Mouse (Mus musculus): ENCODE measurements at regions not wholly inside any gene's neighbourhood (a gene's known extent, or its start where the extent isn't known, plus 50 kb on each side); places are given as distances from the start of the nearest gene placed in this dataset.

DNA sequence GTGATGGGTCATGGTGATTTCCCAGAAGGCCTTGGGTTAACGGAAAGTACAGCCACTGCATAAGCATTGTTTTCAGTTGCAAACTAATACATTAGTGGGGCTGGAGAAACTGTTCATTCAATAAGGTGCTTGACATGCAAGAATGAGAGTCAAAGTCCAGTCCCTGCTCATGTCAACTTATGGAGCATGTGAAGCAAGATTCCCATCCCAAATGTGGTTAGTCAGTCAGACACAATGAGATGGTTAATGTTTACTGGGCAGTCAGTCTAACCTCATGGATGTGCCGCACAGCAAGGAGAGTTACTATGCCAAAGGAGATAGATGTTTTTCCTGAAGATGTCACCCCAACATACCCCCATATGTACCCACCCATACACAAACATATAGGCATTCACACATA, 993.8 kb upstream of the Jmjd1c start:
- no peak for DNase-seq (ENCODE audit: low read depth, low spot score)

GRCm38 (mm10) chr10:66131361-66131760, 964.6 kb upstream of the Jmjd1c start:
- no peak for DNase-seq (ENCODE audit: low read depth, low spot score)

DNA sequence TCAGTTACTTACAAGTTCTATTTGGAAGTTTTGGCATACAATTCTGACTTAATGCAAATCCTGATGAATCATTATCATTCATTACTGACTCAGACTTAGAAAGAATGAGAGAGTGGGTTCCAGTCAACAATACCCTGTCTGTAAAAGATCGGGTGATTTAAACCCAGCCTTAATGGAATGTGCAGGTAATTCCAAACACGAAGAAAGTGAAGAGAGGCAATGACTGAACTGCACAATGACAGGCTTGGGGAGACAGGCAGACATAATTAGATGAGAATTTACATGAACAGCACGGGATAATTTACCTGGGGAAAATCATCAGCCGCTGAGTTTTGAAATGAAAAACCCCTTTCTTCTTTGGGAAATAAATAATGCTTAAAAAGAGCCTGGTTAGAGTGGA, 963.9 kb upstream of the Jmjd1c start:
- no peak for DNase-seq (ENCODE audit: low read depth, low spot score)

- no peak for DNase-seq (ENCODE audit: low read depth, low spot score)
Measured at GRCm38 (mm10) chr10:66142413-66142812, 953.5 kb upstream of the Jmjd1c start.

DNA sequence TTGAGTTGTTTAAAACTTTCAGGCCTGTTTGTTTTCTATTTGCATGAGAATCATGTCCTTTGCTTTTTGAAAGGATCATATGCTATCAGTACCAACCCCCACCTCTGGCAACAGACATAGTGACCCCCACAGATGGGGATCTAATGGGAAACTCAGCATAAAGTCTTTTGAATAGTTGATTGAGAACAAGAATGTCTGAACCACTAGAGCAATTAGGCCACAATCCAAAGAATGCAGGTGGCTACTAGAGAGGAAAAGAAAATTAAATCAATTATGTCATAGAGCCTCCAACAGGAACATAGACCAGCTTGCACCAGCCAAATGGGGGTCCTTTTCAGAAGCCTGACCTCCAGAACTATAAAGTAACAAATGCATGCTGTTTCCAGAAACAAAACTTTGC, 953.0 kb upstream of the Jmjd1c start:
- DNase-seq (ENCODE audit: low read depth, low spot score) = no peak

DNA sequence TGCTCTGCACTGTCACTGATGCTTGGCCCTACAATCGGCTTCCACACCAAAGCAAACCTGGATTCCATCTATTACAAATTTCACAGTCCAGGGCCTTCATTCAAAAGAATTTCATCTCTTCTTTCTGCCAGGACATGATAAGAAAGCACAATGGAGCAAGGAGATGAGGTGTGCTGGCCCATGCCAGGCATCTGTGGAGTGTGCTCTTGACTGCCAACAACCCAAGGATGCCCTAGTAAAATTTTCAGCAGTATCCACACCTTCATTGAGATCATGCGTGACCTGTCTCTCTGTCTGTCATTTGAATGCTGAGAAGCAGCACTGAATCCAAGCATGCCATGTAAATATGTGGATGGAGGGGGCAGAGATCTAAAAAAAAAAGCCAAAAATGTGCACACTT, 945.0 kb upstream of the Jmjd1c start:
- DNase-seq (ENCODE audit: low read depth, low spot score) = no peak

- no peak for DNase-seq (ENCODE audit: low read depth, low spot score)
Measured at GRCm38 (mm10) chr10:66152777-66153176, 943.1 kb upstream of the Jmjd1c start.

GRCm38 (mm10) chr10:66160916-66161556, 934.9 kb upstream of the Jmjd1c start:
- no peak for DNase-seq (ENCODE audit: low read depth, low spot score)

- no peak for DNase-seq (ENCODE audit: low read depth, low spot score)
Measured at GRCm38 (mm10) chr10:66172803-66173202, 923.1 kb upstream of the Jmjd1c start.

DNA sequence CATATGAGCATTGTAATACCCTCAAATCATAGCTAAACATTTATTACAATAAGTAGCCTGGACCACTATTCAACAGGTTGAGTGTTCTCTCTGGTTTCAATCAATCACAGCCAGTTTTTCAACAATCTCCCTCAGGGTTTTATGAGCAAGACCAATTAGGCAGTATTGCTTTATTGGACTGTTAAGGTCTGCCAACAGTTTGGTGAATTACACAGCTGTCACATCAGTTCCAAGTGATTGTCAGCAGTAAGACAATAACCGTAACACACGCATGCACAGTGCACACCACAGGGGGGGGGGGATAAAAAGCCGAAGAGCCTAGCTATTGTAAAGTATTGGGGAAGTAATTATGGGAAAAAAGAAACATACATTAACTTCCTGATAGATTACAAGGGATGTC, 918.6 kb upstream of the Jmjd1c start:
- DNase-seq (ENCODE audit: low read depth, low spot score) = no peak

- DNase-seq (ENCODE audit: low read depth, low spot score) = no peak
Measured at GRCm38 (mm10) chr10:66181231-66181630, 914.7 kb upstream of the Jmjd1c start.

- no peak for DNase-seq (ENCODE audit: low read depth, low spot score)
Measured at GRCm38 (mm10) chr10:66183069-66183468, 912.9 kb upstream of the Jmjd1c start.

DNA sequence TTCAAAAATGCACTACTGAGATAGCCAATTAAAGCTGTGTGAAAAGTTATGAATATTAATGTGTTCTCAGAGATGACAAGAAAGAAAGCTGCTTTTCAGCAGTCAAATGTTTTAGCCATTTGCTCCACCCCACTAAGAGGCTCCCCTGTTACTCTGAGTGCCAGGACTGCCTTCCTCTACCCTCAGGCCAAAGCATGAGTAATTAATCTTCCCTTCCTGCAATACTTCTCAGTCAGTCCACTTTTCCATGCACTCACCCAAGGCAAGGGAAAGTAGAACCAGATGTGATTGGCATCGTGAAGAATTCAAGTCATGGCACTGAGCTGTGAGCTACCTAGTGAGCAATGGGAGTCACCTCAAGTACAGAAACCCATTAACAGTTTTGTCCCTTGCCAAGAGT, 908.9 kb upstream of the Jmjd1c start:
- DNase-seq (ENCODE audit: low read depth, low spot score) = no peak

DNA sequence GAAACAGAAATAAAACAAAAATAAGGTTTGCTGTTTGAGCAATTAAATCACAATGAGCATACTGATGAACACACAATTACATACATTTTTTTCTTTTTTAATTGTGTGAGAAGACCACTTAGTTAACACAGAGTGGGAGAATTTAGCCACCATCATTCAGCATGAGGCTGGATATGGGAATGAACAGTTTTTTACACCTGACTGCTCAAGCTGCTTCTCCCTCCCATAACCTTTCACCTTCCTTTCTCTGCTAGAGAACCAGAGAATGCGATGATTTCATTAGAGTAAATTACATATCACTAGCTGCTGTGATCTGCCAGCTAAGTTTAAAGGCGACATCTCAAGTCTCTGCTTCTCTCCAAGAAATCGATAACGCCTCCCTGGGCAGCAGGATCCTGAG, 894.8 kb upstream of the Jmjd1c start:
- no peak for DNase-seq (ENCODE audit: low read depth, low spot score)

DNA sequence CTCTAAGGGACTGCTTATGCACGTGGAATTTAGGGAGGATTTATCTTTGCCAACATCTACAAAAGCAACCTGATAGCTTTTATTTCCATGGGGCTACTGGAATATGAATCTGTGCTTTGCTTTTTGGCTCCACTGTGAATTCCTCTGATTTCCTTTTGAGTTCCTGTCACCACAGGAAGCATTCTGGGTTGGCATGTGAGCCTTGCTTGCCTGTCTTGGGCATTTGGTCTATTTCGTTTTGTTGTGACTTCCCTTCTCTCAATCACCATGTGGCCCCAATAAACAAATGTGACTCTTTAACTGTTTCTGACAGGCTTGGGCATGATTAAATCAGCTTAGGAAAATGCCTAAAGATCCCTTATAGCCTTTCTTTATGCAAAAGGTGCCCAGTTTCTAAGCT, 867.8 kb upstream of the Jmjd1c start:
- no peak for DNase-seq (ENCODE audit: low read depth, low spot score)

- no peak for DNase-seq (ENCODE audit: low read depth, low spot score)
Measured at GRCm38 (mm10) chr10:66234370-66234916, 861.5 kb upstream of the Jmjd1c start.

GRCm38 (mm10) chr10:66256377-66256776, 839.5 kb upstream of the Jmjd1c start:
- no peak for DNase-seq (ENCODE audit: low read depth, low spot score)

- no peak for DNase-seq (ENCODE audit: low read depth, low spot score)
Measured at GRCm38 (mm10) chr10:66270647-66271270, 825.2 kb upstream of the Jmjd1c start.

- DNase-seq (ENCODE audit: low read depth, low spot score) = no peak
Measured at GRCm38 (mm10) chr10:66295628-66296027, 800.3 kb upstream of the Jmjd1c start.

DNA sequence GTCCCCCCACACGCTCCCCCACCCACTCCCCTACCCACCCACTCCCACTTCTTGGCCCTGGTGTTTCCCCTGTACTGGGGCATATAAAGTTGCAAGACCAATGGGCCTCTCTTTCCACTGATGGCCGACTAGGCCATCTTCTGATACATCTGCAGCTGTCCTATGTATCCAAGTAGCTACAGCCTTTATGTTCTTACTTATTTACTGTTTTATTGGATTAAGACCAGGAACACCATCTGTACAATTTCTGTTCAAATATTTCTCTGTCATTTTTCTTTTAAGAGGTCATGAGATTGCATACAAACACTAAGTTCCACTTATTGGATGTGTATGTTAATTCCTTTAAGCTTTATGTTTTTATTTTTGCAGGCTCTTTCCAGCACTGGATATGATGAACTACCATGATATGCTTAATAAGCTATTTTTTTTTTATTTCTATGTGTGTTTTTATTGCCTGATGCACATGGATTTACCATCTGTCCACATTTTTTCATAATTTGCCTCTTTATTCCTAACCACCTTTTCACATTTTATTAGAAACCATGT, 792.6 kb upstream of the Jmjd1c start:
- no peak for DNase-seq (ENCODE audit: low read depth, low spot score)

- no peak for DNase-seq (ENCODE audit: low read depth, low spot score)
Measured at GRCm38 (mm10) chr10:66304901-66305300, 791.0 kb upstream of the Jmjd1c start.

GRCm38 (mm10) chr10:66331166-66331565, 764.8 kb upstream of the Jmjd1c start:
- no peak for DNase-seq (ENCODE audit: low read depth, low spot score)

DNA sequence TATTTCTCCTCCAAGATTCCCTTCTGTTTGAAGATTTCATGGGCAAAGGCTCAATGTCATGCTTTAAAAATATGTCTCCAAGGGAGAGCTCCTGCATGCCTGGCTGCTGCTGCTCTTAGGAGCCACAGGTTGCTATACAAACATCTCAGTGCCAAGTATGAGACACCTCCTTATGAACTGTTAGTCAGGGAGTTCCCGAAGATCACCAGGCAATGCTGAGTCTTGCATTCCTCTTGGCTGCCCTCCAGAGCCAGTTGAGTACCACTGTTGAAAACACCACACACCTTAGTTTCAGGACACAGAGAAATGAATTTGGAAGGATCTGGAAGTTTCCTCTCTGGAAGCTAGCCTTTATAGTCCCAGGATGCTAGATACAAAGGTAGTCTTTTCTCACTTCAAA, 757.9 kb upstream of the Jmjd1c start:
- no peak for DNase-seq (ENCODE audit: low read depth, low spot score)

Data from R1 (cell line).